Mouse (Mus musculus) olfactory bulb, adult 2 months (tissue): ENCODE results near the gene Nufip2. TPM values are rescaled to one million over a fixed set of nuclear protein-coding genes. Genes with fewer than 3 reads are reported as not detected.
A peak's percentile ranks its signal among the peaks of the same experiment; 100 is the strongest.

Experiments used
- H3K27ac ChIP-seq: fragments of 200-500 bp; 2 replicates; pipeline ENCODE4 v1.5.1; 2012; ENCODE audit warnings: low read depth, low read length; ENCODE audit not compliant: insufficient read depth
- H3K4me1 ChIP-seq: fragments of 200-500 bp; 2 replicates; pipeline ENCODE4 v1.6.1; 2012; ENCODE audit warnings: low read length; ENCODE audit not compliant: control insufficient read depth, insufficient read depth
- H3K4me3 ChIP-seq: fragments of 200-500 bp; 2 replicates; pipeline ENCODE4 v1.5.1; 2012; ENCODE audit warnings: mild to moderate bottlenecking, low read depth, low read length, moderate library complexity; ENCODE audit not compliant: insufficient read depth
- CTCF ChIP-seq: fragments of 200-500 bp; IDR thresholded peaks from 2 replicates; pipeline ENCODE4 v1.5.1; 2012; ENCODE audit warnings: low read depth, mild to moderate bottlenecking, low read length, moderate library complexity; ENCODE audit not compliant: insufficient read depth
- POLR2A ChIP-seq: fragments of 200-500 bp; IDR thresholded peaks from 2 replicates; pipeline ENCODE4 v1.6.1; 2012; ENCODE audit warnings: mild to moderate bottlenecking, low read depth, low read length, moderate library complexity; ENCODE audit not compliant: insufficient read depth
- WGBS: fragments of 180-500 bp; shearing (Covaris S2); methylation state at CpG from one replicate; pipeline ENCODE4 v1.1.7; 2018; 5-methylcytosine and 5-hydroxymethylcytosine counted together
- polyA plus RNA-seq: library from polyadenylated mRNA; stranded (reverse); fragments of >200 nt; gene quantifications from 2 replicates; pipeline ENCODE4 v1.2.4, GENCODE M21; 2012; ENCODE audit warnings: low replicate concordance; ENCODE audit not compliant: missing spikeins, insufficient read depth, insufficient read length

Gene Nufip2
- polyA plus RNA-seq, 1 experiment, result not detected

DNA sequence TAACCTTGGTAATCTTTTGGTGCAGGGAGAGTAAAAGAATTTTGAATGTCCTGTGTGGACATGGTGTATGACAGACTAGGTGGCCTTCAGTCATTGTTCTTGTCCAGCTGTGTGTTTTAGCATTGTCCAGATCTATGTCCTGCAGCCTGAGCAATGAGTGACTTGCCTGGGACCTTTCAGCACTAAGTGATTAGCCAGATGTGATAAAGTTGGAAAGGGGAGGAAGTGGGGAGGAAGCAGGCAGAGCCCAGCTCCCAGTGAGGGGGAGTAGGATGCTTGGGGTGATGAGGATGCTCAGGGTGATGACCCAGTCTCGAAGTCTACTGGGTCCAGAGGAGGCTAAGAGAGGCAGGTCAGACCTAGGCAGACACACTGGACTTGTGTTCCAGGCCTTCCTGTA, 93.3 kb downstream of the Nufip2 start:
- no peak overlapping the region for H3K4me3 ChIP-seq
- H3K4me1 ChIP-seq, result peaks cover 40% of the 10 kb centered on the region
- 100% methylated on average over 1 of the region's 1 CpGs for WGBS
- no peak overlapping the region for H3K27ac ChIP-seq
- TF ChIP-seq POLR2A, result no peak
- no peak for TF ChIP-seq CTCF

- Histone ChIP-seq H3K4me1 (peaks cover 51% of the 10 kb centered on the region), H3K4me3 (no peak overlapping the region), H3K27ac (no peak overlapping the region)
- TF ChIP-seq POLR2A, result no peak
- no peak for TF ChIP-seq CTCF
- 85% methylated on average over 7 of the region's 7 CpGs for WGBS
Measured at GRCm38 (mm10) chr11:77781088-77781487, 95.1 kb downstream of the Nufip2 start.

GRCm38 (mm10) chr11:77782104-77782815, 96.3 kb downstream of the Nufip2 start:
- Histone ChIP-seq H3K4me3 (no peak overlapping the region), H3K27ac (no peak overlapping the region), H3K4me1 (peaks cover 56% of the 10 kb centered on the region)
- no peak for TF ChIP-seq POLR2A
- no peak for TF ChIP-seq CTCF
- 89% methylated on average over 7 of the region's 7 CpGs for WGBS

GRCm38 (mm10) chr11:77783211-77783746, 97.3 kb downstream of the Nufip2 start:
- H3K27ac ChIP-seq, result peak overlapping the region; percentile 51; the same call in 1 of the 2 replicates
- TF ChIP-seq CTCF (no peak), POLR2A (no peak)
- peaks cover 54% of the 10 kb centered on the region for H3K4me1 ChIP-seq
- WGBS, result 28% methylated on average over 10 of the region's 10 CpGs
- no peak overlapping the region for H3K4me3 ChIP-seq

- WGBS, result 37% methylated on average over 18 of the region's 18 CpGs
- H3K4me1 ChIP-seq, result peaks cover 54% of the 10 kb centered on the region
- H3K4me3 ChIP-seq, result no peak overlapping the region
- peak overlapping the region; percentile 51; the same call in 1 of the 2 replicates for H3K27ac ChIP-seq
- TF ChIP-seq POLR2A, result no peak
Measured at GRCm38 (mm10) chr11:77783747-77784646, 98.0 kb downstream of the Nufip2 start.

GRCm38 (mm10) chr11:77784894-77785293, 98.9 kb downstream of the Nufip2 start:
- 74% methylated on average over 9 of the region's 9 CpGs for WGBS
- Histone ChIP-seq H3K27ac (peak overlapping the region; percentile 81; the same call in 1 of the 2 replicates), H3K4me1 (peaks cover 57% of the 10 kb centered on the region), H3K4me3 (no peak overlapping the region)
- TF ChIP-seq POLR2A (no peak), CTCF (no peak)

GRCm38 (mm10) chr11:77785396-77785767, 99.4 kb downstream of the Nufip2 start:
- peaks cover 59% of the 10 kb centered on the region for H3K4me1 ChIP-seq
- peak overlapping the region; percentile 81 for H3K27ac ChIP-seq
- no peak overlapping the region for H3K4me3 ChIP-seq
- TF ChIP-seq CTCF (no peak), POLR2A (no peak)
- WGBS, result 47% methylated on average over 5 of the region's 5 CpGs

- 43% methylated on average over 7 of the region's 7 CpGs for WGBS
- H3K27ac ChIP-seq, result peak overlapping the region; percentile 81
- TF ChIP-seq CTCF (no peak), POLR2A (no peak)
- peaks cover 59% of the 10 kb centered on the region for H3K4me1 ChIP-seq
- H3K4me3 ChIP-seq, result no peak overlapping the region
Measured at GRCm38 (mm10) chr11:77785768-77786561, 100.0 kb downstream of the Nufip2 start.
